Mouse (Mus musculus) gastrocnemius, adult 2 months (tissue): ENCODE measurements at regions not wholly inside any gene's neighbourhood (a gene's known extent, or its start where the extent isn't known, plus 50 kb on each side); places are given as distances from the start of the nearest gene placed in this dataset.
A peak's percentile ranks its signal among the peaks of the same experiment; 100 is the strongest.

ENCODE experiments used
- DNase-seq: peaks from one replicate; pipeline ENCODE4 v3.0.0; 2022
- H3K27ac ChIP-seq: fragments of 200-600 bp; 2 replicates; pipeline ENCODE4 v1.8.1; 2022; ENCODE audit warnings: mild to moderate bottlenecking
- H3K4me3 ChIP-seq: fragments of 200-600 bp; 2 replicates; pipeline ENCODE4 v1.8.1; 2022; ENCODE audit warnings: mild to moderate bottlenecking, moderate library complexity
- CTCF ChIP-seq: fragments of 200-600 bp; IDR thresholded peaks from 2 replicates; pipeline ENCODE4 v1.8.1; 2022; ENCODE audit warnings: antibody characterized with exemption, mild to moderate bottlenecking, moderate library complexity
- intact Hi-C: fragments of 180-260 bp; cut with DNase I; formaldehyde crosslinking; loops from one replicate; pipeline ENCODE4 v1.15.1; 2025

DNA sequence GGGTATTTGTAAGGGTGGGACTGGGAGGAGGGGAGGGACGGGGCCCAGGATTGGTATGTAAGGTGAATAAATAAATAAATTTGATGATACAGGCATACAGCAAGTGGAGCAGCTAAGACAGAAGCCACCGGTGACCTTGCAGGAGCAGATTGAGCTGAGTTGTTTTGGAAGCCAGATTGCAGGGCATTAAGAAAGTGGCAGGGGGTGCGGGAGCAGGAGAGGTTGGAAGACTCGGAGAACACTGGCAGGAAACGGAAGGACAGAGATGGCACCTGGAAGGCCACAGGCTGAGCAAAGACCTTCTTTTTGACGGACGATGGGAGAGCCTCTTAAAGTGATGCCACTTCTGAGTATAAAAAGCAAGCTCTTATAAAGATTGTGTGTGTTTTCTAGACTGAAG is 94.3 kb downstream of the Ephb3 start:
- intact Hi-C loops = loop anchor here (5.0 kb wide), 1 partner anchor 92 kb away; no protein-coding TSS in a partner anchor
- no peak for DNase-seq
- TF ChIP-seq CTCF = no peak

DNA sequence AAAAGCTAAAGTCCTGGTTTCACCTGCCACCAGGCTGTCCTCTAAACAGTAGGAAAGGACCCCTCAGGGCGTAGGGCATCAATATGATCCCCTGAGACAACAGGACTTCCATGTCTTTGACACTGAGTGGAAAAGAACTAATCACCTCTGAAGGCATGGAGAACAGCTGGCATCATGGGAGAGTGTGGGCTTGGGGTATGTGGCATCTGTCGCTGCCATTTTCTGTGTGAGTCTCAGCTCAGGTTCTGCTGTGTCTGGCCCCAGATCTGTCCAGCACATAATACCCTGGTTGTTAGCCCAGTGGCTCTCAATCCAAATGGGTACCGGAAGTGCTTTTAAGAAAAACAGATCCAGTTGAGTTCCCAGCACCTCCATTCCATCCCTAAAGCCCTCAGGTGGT is 101.3 kb downstream of the Ephb3 start:
- no peak overlapping the region for H3K4me3 ChIP-seq
- no peak for DNase-seq
- intact Hi-C loops = no loop called here
- TF ChIP-seq CTCF = no peak
- no peak overlapping the region for H3K27ac ChIP-seq

More for the DNA sequence above, 94.3 kb downstream of the Ephb3 start:
- H3K4me3 ChIP-seq = no peak overlapping the region
- no peak overlapping the region for H3K27ac ChIP-seq

DNA sequence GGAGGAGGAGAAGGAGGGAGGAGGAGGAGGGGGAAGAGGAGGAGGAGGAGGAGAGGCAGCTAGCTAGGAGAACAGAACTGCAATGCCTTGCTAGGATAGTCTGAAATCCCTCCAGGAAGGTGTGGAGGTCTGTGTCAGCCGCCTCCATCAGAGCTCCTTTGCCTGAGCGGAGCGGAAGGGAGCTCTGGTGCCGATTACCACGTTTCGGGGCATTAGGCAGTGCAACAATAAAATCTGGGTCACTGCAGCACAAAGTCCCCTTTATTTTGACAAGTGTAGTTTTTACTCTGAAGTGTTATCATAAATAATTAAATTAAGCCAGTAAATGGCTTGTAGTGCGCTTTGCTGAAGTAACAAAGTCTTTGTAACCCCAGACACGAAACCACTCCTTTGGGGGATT is 104.0 kb downstream of the Ephb3 start:
- H3K27ac ChIP-seq = no peak overlapping the region
- no peak overlapping the region for H3K4me3 ChIP-seq
- DNase-seq = no peak
- intact Hi-C loops = no loop called here
- TF ChIP-seq CTCF = no peak

DNA sequence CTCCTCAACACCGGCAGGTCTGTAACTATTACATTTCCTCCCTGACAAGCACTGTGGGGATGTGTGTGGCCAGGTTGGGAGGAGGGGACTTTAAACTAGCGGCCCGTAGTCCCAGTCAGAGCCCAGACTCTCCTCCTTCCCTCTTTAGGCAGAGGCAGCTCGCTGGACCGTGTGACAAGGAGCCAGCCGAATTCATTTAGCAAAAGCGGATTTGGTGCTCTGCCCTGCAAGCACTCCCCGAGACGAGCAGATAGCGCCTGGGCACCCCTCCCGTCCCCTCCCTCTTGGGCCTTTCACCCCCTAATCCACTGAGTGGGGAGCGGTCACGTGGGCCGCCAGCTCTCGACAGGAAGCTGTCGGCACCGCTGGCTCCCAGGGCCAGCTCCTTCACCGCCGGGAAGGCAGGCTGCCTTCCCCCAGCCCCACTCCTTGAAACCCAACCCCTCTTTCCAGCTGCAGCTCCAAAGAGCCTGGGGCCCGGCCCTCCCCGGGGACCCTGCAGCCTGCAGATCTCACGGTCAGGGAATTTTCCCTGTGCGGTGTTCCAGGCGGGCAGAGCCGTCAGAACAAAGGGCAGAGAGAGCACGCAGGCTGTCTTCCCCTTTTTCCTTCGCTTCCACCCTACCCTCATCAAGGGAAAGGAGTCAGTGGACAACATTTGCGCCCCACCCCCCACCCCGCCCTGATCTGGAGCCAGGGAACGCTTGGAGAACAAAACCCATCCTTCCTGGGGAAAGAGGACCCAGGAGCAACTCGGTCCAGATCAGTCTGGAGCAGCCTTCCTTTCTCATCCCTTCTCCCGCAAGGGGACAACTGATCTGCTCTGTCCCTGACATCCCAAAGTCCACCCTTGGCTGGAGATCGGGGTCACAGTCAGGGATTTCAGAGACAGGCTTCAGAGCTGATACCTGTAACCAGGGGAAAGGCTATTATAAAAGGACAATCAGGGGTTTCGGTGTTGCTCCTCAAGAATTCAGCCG is 106.4 kb downstream of the Ephb3 start:
- TF ChIP-seq CTCF = no peak
- Histone ChIP-seq H3K27ac (peak overlapping the region; percentile 82), H3K4me3 (peak overlapping the region; percentile 79)
- intact Hi-C loops = no loop called here
- DNase-seq = peak; percentile 89

DNA sequence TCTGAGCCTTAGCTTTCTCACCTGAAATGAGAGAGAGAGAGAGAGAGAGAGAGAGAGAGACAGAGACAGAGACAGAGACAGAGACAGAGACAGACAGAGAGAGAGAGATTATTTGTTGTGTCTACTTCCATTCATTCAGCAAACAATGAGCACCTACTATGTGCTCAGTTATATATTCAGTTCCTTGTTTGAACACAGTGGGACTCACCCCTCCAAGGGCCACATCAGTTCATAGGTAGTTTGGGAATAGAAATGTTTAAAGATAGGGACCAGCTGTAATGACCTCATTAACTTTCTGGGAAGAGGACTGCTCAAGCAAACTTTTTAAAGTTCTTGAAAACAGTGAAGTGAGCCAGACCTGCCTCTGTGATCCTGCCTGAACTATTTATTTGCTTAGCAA is 107.2 kb downstream of the Ephb3 start:
- no peak for DNase-seq
- intact Hi-C loops = no loop called here
- no peak overlapping the region for H3K4me3 ChIP-seq
- peak overlapping the region; percentile 82 for H3K27ac ChIP-seq
- no peak for TF ChIP-seq CTCF

DNA sequence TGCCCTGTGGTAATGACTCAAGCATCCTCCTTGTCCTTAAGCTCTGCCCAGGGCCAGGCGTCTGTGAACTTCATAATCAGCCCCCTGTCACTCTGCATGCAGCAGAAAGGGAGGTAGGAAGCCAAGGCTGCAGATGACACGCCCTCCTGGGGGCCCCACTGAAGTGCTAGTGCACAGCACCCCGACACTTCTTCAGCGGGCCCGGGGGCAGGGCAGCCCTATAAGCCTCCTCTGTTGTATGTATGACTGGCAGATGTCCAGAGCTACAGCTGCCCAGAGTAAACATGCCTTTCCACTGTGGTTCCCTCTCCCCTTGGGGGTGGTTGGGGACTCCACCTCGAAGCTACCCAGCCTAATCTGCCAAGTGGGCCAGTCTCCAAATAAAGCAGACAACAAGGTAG is 107.2 kb upstream of the Vps8 start:
- intact Hi-C loops = no loop called here
- TF ChIP-seq CTCF = no peak
- no peak overlapping the region for H3K4me3 ChIP-seq
- H3K27ac ChIP-seq = no peak overlapping the region
- no peak for DNase-seq

DNA sequence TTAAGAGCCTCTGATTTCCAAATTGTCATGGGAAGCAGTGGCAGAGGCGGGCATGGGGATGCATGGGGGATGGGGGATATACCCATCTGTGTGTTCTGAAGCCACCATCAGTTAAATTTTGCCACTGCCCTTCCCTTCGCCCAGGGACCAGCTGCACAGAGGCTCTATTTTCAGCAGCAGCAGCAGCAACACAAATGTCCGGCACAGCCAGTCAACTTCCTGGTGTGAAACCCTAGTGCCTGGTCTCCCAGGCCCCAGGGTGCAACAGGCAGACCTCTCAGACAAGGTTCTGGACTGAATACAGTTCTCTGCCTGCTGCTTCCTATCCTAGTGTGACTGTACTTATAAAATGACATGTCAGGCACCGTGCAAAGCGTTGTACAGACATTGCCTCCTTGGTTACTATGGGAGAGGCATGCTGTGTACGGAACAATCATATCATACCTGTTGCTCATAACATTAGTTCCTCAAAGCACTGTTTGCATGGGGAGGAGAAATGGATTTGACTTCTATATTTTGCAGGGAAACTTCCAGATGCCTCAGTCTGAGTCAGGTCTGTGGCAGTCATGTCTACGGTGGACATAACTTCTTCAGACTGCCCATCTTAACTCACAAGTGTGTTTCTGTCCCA is 104.8 kb upstream of the Vps8 start:
- peak; percentile 50 for DNase-seq
- Histone ChIP-seq H3K4me3 (no peak overlapping the region), H3K27ac (peak overlapping the region; percentile 76)
- intact Hi-C loops = no loop called here
- no peak for TF ChIP-seq CTCF

DNA sequence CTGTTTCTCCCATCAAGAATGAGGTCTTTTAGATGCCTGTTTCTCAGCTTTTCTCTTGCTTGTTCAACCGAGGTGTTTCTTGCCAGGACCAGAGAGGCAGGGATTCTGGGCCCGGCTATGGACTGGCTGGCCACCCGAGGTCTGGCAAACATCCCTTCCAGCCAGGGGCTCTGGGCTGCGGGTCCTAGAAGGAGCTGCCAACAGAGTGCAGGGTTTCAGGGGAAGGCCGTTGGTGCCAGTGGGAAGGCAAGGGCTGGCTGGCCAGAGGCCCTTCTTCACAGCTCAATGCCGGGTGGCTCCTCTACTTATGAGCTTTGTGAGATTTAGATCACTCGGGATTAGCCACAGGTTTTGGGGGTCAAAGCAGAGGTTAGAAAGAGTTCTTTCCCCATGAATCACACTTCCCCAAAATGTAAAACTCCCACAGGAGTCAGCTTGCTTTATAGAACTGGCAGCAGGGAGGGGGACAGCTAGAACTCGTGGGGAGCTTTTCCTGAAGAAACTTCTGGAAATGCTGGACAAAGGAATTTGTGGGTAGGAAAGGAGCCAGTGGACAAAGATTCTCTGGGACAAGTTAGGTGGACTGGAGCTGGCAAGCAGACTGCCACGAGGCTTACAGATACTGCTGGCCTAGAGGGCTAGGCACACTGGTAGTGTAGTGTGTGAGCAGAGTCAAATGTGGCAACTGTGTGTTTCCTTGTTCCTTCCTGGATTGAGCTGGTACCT is 104.1 kb upstream of the Vps8 start:
- peak; percentile 74 for DNase-seq
- intact Hi-C loops = no loop called here
- H3K4me3 ChIP-seq = no peak overlapping the region
- H3K27ac ChIP-seq = peak overlapping the region; percentile 76
- TF ChIP-seq CTCF = no peak

DNA sequence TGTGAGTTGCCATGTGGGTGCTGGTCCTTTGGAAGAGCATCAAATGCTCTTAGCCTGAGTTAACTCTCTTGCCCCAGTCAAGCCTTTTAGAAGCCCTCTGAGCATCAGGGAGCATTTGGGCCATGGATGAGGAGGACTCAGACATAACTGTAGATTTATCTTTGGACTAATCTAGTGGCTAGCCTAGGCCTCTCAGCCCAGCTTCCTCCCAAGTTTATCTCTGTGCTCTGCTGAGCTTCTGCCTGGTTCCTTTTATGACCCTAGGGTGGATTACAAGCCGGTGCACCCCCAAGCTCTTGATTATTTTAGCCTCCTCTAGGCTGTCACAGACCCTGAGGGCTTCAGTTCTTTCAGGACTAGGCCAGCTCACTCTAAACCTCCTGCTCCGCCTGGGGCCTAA is 102.6 kb upstream of the Vps8 start:
- peak overlapping the region; percentile 76; the same call in 1 of the 2 replicates for H3K27ac ChIP-seq
- intact Hi-C loops = no loop called here
- DNase-seq = no peak
- no peak overlapping the region for H3K4me3 ChIP-seq
- no peak for TF ChIP-seq CTCF

DNA sequence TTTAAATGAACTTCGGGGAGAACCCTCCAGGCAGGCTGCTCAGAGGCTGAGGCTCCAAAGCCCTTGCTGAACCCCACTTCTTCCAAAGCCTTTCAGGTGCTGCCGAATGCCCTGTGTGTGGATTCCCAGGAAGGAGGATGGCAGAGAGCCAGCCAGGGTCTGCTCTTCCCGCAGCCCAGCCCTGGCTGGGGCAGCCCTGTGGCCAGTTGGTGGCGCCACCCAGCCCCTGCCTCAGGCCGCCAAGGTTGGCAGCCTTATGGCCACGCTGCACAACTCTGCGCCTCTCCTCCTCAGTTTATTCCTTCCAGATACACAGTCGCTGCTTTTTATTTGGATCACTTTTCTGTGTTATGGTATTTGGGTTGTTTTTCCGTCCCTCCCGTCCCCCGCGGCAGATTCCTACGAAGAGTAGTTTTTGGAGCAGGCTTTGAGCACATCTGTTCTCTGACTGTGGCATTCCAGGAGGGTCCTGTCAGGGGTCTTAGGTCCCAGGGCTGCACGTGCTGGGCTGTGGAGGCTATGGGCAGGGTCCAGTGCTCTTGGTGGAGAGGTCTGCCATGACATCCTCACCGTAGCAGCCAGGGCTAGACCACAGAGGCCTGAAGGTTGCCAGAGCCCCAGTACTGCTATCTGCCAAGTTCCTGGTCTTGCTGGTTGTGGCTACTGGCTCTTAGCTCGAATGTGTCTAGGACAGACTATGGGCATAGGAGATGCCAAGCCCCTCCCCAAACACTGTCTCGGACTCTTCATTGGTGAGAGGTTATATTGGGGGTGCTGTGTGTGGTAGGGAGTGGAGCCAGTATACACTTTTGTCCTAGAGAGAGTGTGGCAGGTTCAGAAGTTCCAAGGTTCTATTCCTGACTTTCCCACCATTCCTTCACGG is 101.5 kb upstream of the Vps8 start:
- H3K4me3 ChIP-seq = no peak overlapping the region
- peak; percentile 46 for DNase-seq
- peak overlapping the region; percentile 76 for H3K27ac ChIP-seq
- intact Hi-C loops = no loop called here
- peak; percentile 32 for TF ChIP-seq CTCF

DNA sequence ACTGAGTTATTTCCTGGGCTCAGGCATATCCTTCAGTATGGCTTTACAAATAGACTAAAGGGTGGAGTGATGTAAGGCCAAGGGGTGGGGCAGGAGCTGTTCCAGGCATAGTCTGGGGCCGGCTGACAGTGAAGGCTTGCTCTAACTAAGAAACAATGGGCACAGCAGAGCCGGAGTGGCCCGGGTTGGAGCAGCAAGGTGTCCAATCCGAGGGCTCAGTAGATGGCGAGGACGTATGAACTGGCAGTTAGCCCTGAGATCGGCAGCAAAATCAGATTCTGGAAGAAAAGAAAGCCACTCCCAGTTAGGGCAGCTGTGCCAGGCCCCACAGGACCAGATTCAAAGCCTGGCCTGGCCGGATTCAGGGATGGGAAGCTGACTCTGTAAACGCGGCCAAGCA is 100.5 kb upstream of the Vps8 start:
- peak overlapping the region; percentile 76 for H3K27ac ChIP-seq

More for the DNA sequence above, 100.5 kb upstream of the Vps8 start:
- no peak for TF ChIP-seq CTCF
- H3K4me3 ChIP-seq = peak overlapping the region; percentile 51
- intact Hi-C loops = no loop called here
- DNase-seq = peak; percentile 46
